Comparison of ENCODE assay signal across 21 mouse cellular contexts in the genomic region with DNA sequence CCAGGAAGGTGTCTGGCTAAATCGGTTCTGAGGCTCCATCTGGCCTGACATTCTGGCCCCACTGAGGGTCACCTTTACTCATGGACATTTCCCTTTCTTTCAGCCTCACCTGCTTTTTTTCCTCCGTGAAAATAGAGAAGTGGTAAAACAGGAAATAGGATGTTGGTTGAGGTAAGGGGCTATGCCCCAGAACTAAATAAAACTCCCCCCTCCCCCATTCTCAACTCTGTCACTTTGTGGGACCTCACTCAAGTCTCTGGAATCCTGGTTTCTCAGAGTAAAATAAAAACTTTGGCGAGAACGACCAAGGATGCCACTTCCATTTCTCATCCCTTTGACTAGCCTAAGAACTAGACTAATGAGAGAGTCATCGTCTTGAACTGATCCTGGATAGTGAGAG. TPM values are rescaled to one million over a fixed set of nuclear protein-coding genes. Genes with fewer than 3 reads are reported as not detected.
A peak's percentile ranks its signal among the peaks of the same experiment; 100 is the strongest.
DNase-seq lines count a peak whose midpoint lies in the region; ATAC-seq and TF ChIP-seq lines count a peak whose summit lies in the region.
"Had no signal": no experiment of that assay in that cellular context is flagged by ENCODE, and none has a peak within 500 bp of the region (broad histone marks: within the 10 kb centered on the region; RNA-seq: fewer than 3 reads in every experiment).

No protein-coding gene starts in this region.

- H3K27ac ChIP-seq in stomach, embryonic 15.5 days, result no peak overlapping the region
- no peak overlapping the region for H3K27ac ChIP-seq in stomach, postnatal 0 days (replicated peaks)
- peak overlapping the region; percentile 54 for H3K27ac ChIP-seq in bone marrow, adult 2 months (ENCODE audit: control insufficient read depth, insufficient read depth, low read depth, low read length, poor library complexity)
- no peak overlapping the region for H3K27ac ChIP-seq in liver, embryonic 13.5 days
- H3K27ac ChIP-seq in small intestine, adult 2 months (ENCODE audit: insufficient read depth, low read depth, low read length), result peak overlapping the region; percentile 25; the same call in 1 of the 2 replicates
- no peak overlapping the region for H3K27ac ChIP-seq in forebrain, embryonic 15.5 days (replicated peaks)
- H3K27ac ChIP-seq: embryonic facial prominence, embryonic 12.5 days; heart, embryonic 10.5 days; hindbrain, embryonic 14.5 days; intestine, embryonic 15.5 days; kidney, embryonic 15.5 days; limb, embryonic 10.5 days; liver, embryonic 14.5 days; midbrain, embryonic 10.5 days had no signal

- 39% methylated on average over 5 of the region's 5 CpGs for WGBS in stomach, embryonic 15.5 days
- WGBS in stomach, postnatal 0 days, result 46% methylated on average over 5 of the region's 5 CpGs
- WGBS in bone marrow, adult 2 months, result 5% methylated on average over 5 of the region's 5 CpGs
- 22% methylated on average over 5 of the region's 5 CpGs for WGBS in liver, embryonic 13.5 days (ENCODE audit: insufficient replicate concordance)
- WGBS in small intestine, adult 2 months, result 52% methylated on average over 5 of the region's 5 CpGs
- 74% methylated on average over 5 of the region's 5 CpGs for WGBS in forebrain, embryonic 15.5 days

- no peak overlapping the region for H3K4me3 ChIP-seq in stomach, embryonic 15.5 days (replicated peaks)
- H3K4me3 ChIP-seq in stomach, postnatal 0 days (ENCODE audit: low read depth, low read length), result no peak overlapping the region
- no peak overlapping the region for H3K4me3 ChIP-seq in bone marrow, adult 2 months (replicated peaks; ENCODE audit: control insufficient read depth, low read depth, low read length)
- no peak overlapping the region for H3K4me3 ChIP-seq in liver, embryonic 13.5 days (replicated peaks)
- peak overlapping the region; percentile 7; the same call in 1 of the 2 replicates for H3K4me3 ChIP-seq in small intestine, adult 2 months (ENCODE audit: low read depth, low read length)
- H3K4me3 ChIP-seq in forebrain, embryonic 15.5 days, result no peak overlapping the region
- H3K4me3 ChIP-seq: embryonic facial prominence, embryonic 12.5 days; heart, embryonic 10.5 days; intestine, embryonic 15.5 days; kidney, embryonic 15.5 days; limb, embryonic 10.5 days; midbrain, embryonic 10.5 days had no signal

- peak overlapping the region; percentile 4; the same call in 1 of the 2 replicates for H3K4me2 ChIP-seq in stomach, embryonic 15.5 days
- H3K4me2 ChIP-seq in stomach, postnatal 0 days (replicated peaks; ENCODE audit: low read depth), result no peak overlapping the region
- H3K4me2 ChIP-seq in liver, embryonic 13.5 days, result peak overlapping the region; percentile 19; the same call in 1 of the 2 replicates
- H3K4me2 ChIP-seq in forebrain, embryonic 15.5 days (replicated peaks), result no peak overlapping the region
- H3K4me2 ChIP-seq: embryonic facial prominence, embryonic 12.5 days; hindbrain, embryonic 14.5 days; intestine, embryonic 15.5 days; kidney, embryonic 15.5 days had no signal

- no peaks in the 10 kb centered on the region for H3K36me3 ChIP-seq in stomach, embryonic 15.5 days
- no peaks in the 10 kb centered on the region for H3K36me3 ChIP-seq in stomach, postnatal 0 days (ENCODE audit: control insufficient read depth, insufficient read depth, low read length)
- H3K36me3 ChIP-seq in liver, embryonic 13.5 days, result no peaks in the 10 kb centered on the region
- H3K36me3 ChIP-seq in small intestine, adult 2 months (ENCODE audit: control insufficient read depth, insufficient read depth, low read length), result no peaks in the 10 kb centered on the region
- H3K36me3 ChIP-seq in forebrain, embryonic 15.5 days, result no peaks in the 10 kb centered on the region
- H3K36me3 ChIP-seq: embryonic facial prominence, embryonic 12.5 days; heart, embryonic 10.5 days; intestine, embryonic 15.5 days; kidney, embryonic 15.5 days; limb, embryonic 10.5 days; midbrain, embryonic 10.5 days had no signal

- H3K4me1 ChIP-seq in stomach, embryonic 15.5 days, result no peaks in the 10 kb centered on the region
- no peaks in the 10 kb centered on the region for H3K4me1 ChIP-seq in stomach, postnatal 0 days (replicated peaks; ENCODE audit: control insufficient read depth, insufficient read depth)
- H3K4me1 ChIP-seq in bone marrow, adult 2 months (ENCODE audit: control insufficient read depth, insufficient read depth, low read length), result peaks cover 1% of the 10 kb centered on the region; the same call in 1 of the 2 replicates
- 0 out of 2 replicates have a peak, but pooled peaks cover 3% of the 10 kb centered on the region for H3K4me1 ChIP-seq in liver, embryonic 13.5 days (replicated peaks)
- H3K4me1 ChIP-seq in small intestine, adult 2 months (ENCODE audit: control insufficient read depth, insufficient read depth, insufficient read length, low read length), result no peaks in the 10 kb centered on the region
- H3K4me1 ChIP-seq in forebrain, embryonic 15.5 days, result no peaks in the 10 kb centered on the region
- H3K4me1 ChIP-seq: intestine, embryonic 15.5 days; midbrain, embryonic 10.5 days had no signal

- H3K27me3 ChIP-seq in stomach, embryonic 15.5 days (replicated peaks), result no peaks in the 10 kb centered on the region
- no peaks in the 10 kb centered on the region for H3K27me3 ChIP-seq in stomach, postnatal 0 days (ENCODE audit: control insufficient read depth, insufficient read depth, low read length)
- H3K27me3 ChIP-seq in liver, embryonic 13.5 days, result no peaks in the 10 kb centered on the region
- no peaks in the 10 kb centered on the region for H3K27me3 ChIP-seq in small intestine, adult 2 months (ENCODE audit: control insufficient read depth, insufficient read depth, low read length)
- no peaks in the 10 kb centered on the region for H3K27me3 ChIP-seq in forebrain, embryonic 15.5 days
- H3K27me3 ChIP-seq: embryonic facial prominence, embryonic 12.5 days; intestine, embryonic 15.5 days; kidney, embryonic 15.5 days had no signal

- H3K9me3 ChIP-seq in stomach, embryonic 15.5 days, result no peaks in the 10 kb centered on the region
- no peaks in the 10 kb centered on the region for H3K9me3 ChIP-seq in stomach, postnatal 0 days (ENCODE audit: control insufficient read depth, low read length)
- no peaks in the 10 kb centered on the region for H3K9me3 ChIP-seq in liver, embryonic 13.5 days (replicated peaks)
- no peaks in the 10 kb centered on the region for H3K9me3 ChIP-seq in forebrain, embryonic 15.5 days
- H3K9me3 ChIP-seq: embryonic facial prominence, embryonic 12.5 days; heart, embryonic 10.5 days; intestine, embryonic 15.5 days; limb, embryonic 10.5 days; midbrain, embryonic 10.5 days had no signal

- no peak for TF ChIP-seq CTCF in stomach, postnatal 0 days (IDR thresholded peaks at IDR 0.05; ENCODE audit: low read depth)
- no peak for TF ChIP-seq CTCF in bone marrow, adult 2 months (IDR thresholded peaks at IDR 0.05; ENCODE audit: control insufficient read depth, insufficient read depth, low read length)
- no peak for TF ChIP-seq CTCF in small intestine, adult 2 months (IDR thresholded peaks at IDR 0.05; ENCODE audit: extremely low read depth, insufficient read length, insufficient replicate concordance, low read depth, low read length)

- DNase-seq in stomach, postnatal 0 days (ENCODE audit: low spot score), result no peak
- no peak for DNase-seq in liver, embryonic 13.5 days
- DNase-seq in retina, embryonic 14.5 days (ENCODE audit: low spot score), result no peak
- DNase-seq: adrenal gland, postnatal 36 days; cerebellum, adult 9-10 months; forebrain, postnatal 0 days; lung, postnatal 14 days; right cerebral cortex, postnatal 4 days had no signal

- ATAC-seq in stomach, embryonic 15.5 days (ENCODE audit: insufficient read depth, low FRiP score, low read depth), result no peak
- no peak for ATAC-seq in stomach, postnatal 0 days (ENCODE audit: low FRiP score, low TSS enrichment)
- no peak for ATAC-seq in liver, embryonic 13.5 days (ENCODE audit: low read depth)
- ATAC-seq in forebrain, embryonic 15.5 days (replicated peaks), result no peak
- ATAC-seq: forebrain, postnatal 0 days; intestine, embryonic 15.5 days; Patski had no signal

- H3K9ac ChIP-seq in stomach, embryonic 15.5 days, result no peak overlapping the region
- H3K9ac ChIP-seq in stomach, postnatal 0 days (ENCODE audit: low read length), result no peak overlapping the region
- H3K9ac ChIP-seq in liver, embryonic 13.5 days, result no peak overlapping the region
- no peak overlapping the region for H3K9ac ChIP-seq in forebrain, embryonic 15.5 days (replicated peaks)
- H3K9ac ChIP-seq: embryonic facial prominence, embryonic 12.5 days; forebrain, postnatal 0 days; hindbrain, embryonic 14.5 days; intestine, embryonic 15.5 days; kidney, embryonic 15.5 days; liver, embryonic 14.5 days had no signal

- TF ChIP-seq EP300 in stomach, postnatal 0 days (optimal IDR thresholded peaks at IDR 0.05), result no peak

- no peak for TF ChIP-seq POLR2A in bone marrow, adult 2 months (IDR thresholded peaks at IDR 0.05; ENCODE audit: borderline replicate concordance, control insufficient read depth, low read depth, low read length)
- TF ChIP-seq POLR2A in small intestine, adult 2 months (IDR thresholded peaks at IDR 0.05; ENCODE audit: low read depth, low read length), result no peak

RNA-seq across cellular contexts. Expression of gene Egr2, which starts 31.2 kb away (rescaled TPM):
- polyA plus RNA-seq in stomach, embryonic 15.5 days (2015; fragmentation: Nextera tagmentation; extraction: Ambion mirVana), result 0.18 and 0.27 TPM in 2 replicates
- 0.34 and 0.58 TPM in 2 replicates for polyA plus RNA-seq in stomach, postnatal 0 days (2015; fragmentation: Nextera tagmentation; extraction: Ambion mirVana)
- not detected in 2 replicates for polyA plus RNA-seq in bone marrow, adult 2 months (2011; ENCODE audit: insufficient read depth, insufficient read length, low replicate concordance, missing spikeins)
- 0.12 and 0.22 TPM in 2 replicates for polyA plus RNA-seq in liver, embryonic 13.5 days (2015; fragmentation: Nextera tagmentation; extraction: Ambion mirVana)
- 1.7 and 3.7 TPM in 2 replicates for polyA plus RNA-seq in small intestine, adult 2 months (2012; rRNA removed)
- 0.29 TPM in 2 replicates for polyA plus RNA-seq in forebrain, embryonic 15.5 days (2015; fragmentation: Nextera tagmentation; extraction: Ambion mirVana)

RNA-seq across cellular contexts. Expression of gene Ado, which starts 44.7 kb away (rescaled TPM):
- polyA plus RNA-seq in stomach, embryonic 15.5 days (2015; fragmentation: Nextera tagmentation; extraction: Ambion mirVana), result 55.5 and 55.8 TPM in 2 replicates
- 23.6 and 24.2 TPM in 2 replicates for polyA plus RNA-seq in stomach, postnatal 0 days (2015; fragmentation: Nextera tagmentation; extraction: Ambion mirVana)
- 4.1 and 4.2 TPM in 2 replicates for polyA plus RNA-seq in bone marrow, adult 2 months (2011; ENCODE audit: insufficient read depth, insufficient read length, low replicate concordance, missing spikeins)
- 15.9 and 20.1 TPM in 2 replicates for polyA plus RNA-seq in liver, embryonic 13.5 days (2015; fragmentation: Nextera tagmentation; extraction: Ambion mirVana)
- 7.3 and 10.2 TPM in 2 replicates for polyA plus RNA-seq in small intestine, adult 2 months (2012; rRNA removed)
- 69.4 and 73.0 TPM in 2 replicates for polyA plus RNA-seq in forebrain, embryonic 15.5 days (2015; fragmentation: Nextera tagmentation; extraction: Ambion mirVana)

Comparison
In these comparisons a context has a peak if more than half of its experiments do, and no peak if none do; other contexts are left out.
1. H3K4me2 ChIP-seq: peak in stomach, embryonic 15.5 days (single experiment) and liver, embryonic 13.5 days (single experiment); none in stomach, postnatal 0 days (single experiment) and forebrain, embryonic 15.5 days (single experiment).
2. H3K27ac ChIP-seq: peak in bone marrow, adult 2 months (single experiment) and small intestine, adult 2 months (single experiment); none in stomach, embryonic 15.5 days (single experiment), stomach, postnatal 0 days (single experiment), liver, embryonic 13.5 days (single experiment) and forebrain, embryonic 15.5 days (single experiment).